Mouse (Mus musculus) naive thymus-derived CD4-positive, alpha-beta T cell, adult 2 months (primary cell): ENCODE results near the gene Gstm4.
A peak's percentile ranks its signal among the peaks of the same experiment; 100 is the strongest.
"Not testable (repeated sequence)": the region's sequence is repeated elsewhere in the genome, so short reads cannot be mapped to it uniquely, and the experiment has no call there.

Experiments
- DNase-seq: peaks from one replicate; pipeline ENCODE4 v3.0.0-alpha.2; 2011; ENCODE audit warnings: low read depth

The Gstm4 gene

GRCm38 (mm10) chr3:108070295-108071293 lies 25.9 kb upstream of the Gstm4 start:
- peak; percentile 84 for DNase-seq

GRCm38 (mm10) chr3:108069231-108069870 lies 24.7 kb upstream of the Gstm4 start:
- no peak for DNase-seq

GRCm38 (mm10) chr3:108068826-108069225 lies 24.1 kb upstream of the Gstm4 start:
- no peak for DNase-seq

- no peak for DNase-seq
Observed at GRCm38 (mm10) chr3:108067370-108067934, 22.8 kb upstream of the Gstm4 start.

- DNase-seq, result no peak
Observed at GRCm38 (mm10) chr3:108065551-108065950, 20.9 kb upstream of the Gstm4 start.

GRCm38 (mm10) chr3:108064672-108065071 lies 20.0 kb upstream of the Gstm4 start:
- no peak for DNase-seq

GRCm38 (mm10) chr3:108062648-108063047 lies 18.0 kb upstream of the Gstm4 start:
- no peak for DNase-seq

GRCm38 (mm10) chr3:108061420-108061819 lies 16.7 kb upstream of the Gstm4 start:
- DNase-seq, result peak; percentile 86

GRCm38 (mm10) chr3:108050493-108050892 lies 5.8 kb upstream of the Gstm4 start:
- no peak for DNase-seq

- no peak for DNase-seq
Observed at GRCm38 (mm10) chr3:108048306-108048705, 3.6 kb upstream of the Gstm4 start.

GRCm38 (mm10) chr3:108046944-108047655 lies 2.4 kb upstream of the Gstm4 start:
- no peak for DNase-seq

- no peak for DNase-seq
Observed at GRCm38 (mm10) chr3:108033156-108033555, 11.5 kb downstream of the Gstm4 start.

- DNase-seq, result no peak
Observed at GRCm38 (mm10) chr3:108032113-108032512, 12.6 kb downstream of the Gstm4 start.

- no peak for DNase-seq
Observed at GRCm38 (mm10) chr3:108028641-108029365, 15.9 kb downstream of the Gstm4 start.

- no peak for DNase-seq
Observed at GRCm38 (mm10) chr3:108026597-108026996, 18.1 kb downstream of the Gstm4 start.

- no peak for DNase-seq
Observed at GRCm38 (mm10) chr3:108026049-108026448, 18.6 kb downstream of the Gstm4 start.

GRCm38 (mm10) chr3:108025318-108025717 lies 19.4 kb downstream of the Gstm4 start:
- DNase-seq, result no peak

GRCm38 (mm10) chr3:108022650-108023049 lies 22.0 kb downstream of the Gstm4 start:
- no peak for DNase-seq

GRCm38 (mm10) chr3:108020351-108021022 lies 24.2 kb downstream of the Gstm4 start:
- not testable (repeated sequence) for DNase-seq

- not testable (repeated sequence) for DNase-seq
Observed at GRCm38 (mm10) chr3:108019226-108019625, 25.5 kb downstream of the Gstm4 start.
